Mouse (Mus musculus) myocyte (in vitro differentiated cells): ENCODE results near the gene Pgls. TPM values are rescaled to one million over a fixed set of nuclear protein-coding genes. Genes with fewer than 3 reads are reported as not detected.

Source experiments
- H3K27me3 ChIP-seq: one replicate; pipeline ENCODE4 v1.6.1; 2011; ENCODE audit not compliant: control insufficient read depth, insufficient read depth, insufficient read length
- H3K36me3 ChIP-seq: one replicate; pipeline ENCODE4 v1.6.1; 2011; ENCODE audit not compliant: control insufficient read depth, insufficient read depth
- H3K4me2 ChIP-seq: one replicate; pipeline ENCODE4 v1.6.1; 2011; ENCODE audit warnings: low read depth, control low read depth
- H3K4me3 ChIP-seq: one replicate; pipeline ENCODE4 v1.5.1; 2011; ENCODE audit warnings: mild to moderate bottlenecking, control low read depth, moderate library complexity
- H3K79me2 ChIP-seq: one replicate; pipeline ENCODE4 v1.6.1; 2011; ENCODE audit not compliant: control insufficient read depth, insufficient read depth
- H3ac ChIP-seq: one replicate; pipeline ENCODE4 v1.6.1; 2011; ENCODE audit not compliant: control insufficient read depth, insufficient read length
- CEBPB ChIP-seq: IDR thresholded peaks from 2 replicates; pipeline ENCODE4 v1.6.1; 2011; ENCODE audit warnings: mild to moderate bottlenecking, moderate library complexity; ENCODE audit not compliant: poor library complexity, insufficient read depth, severe bottlenecking
- E2F4 ChIP-seq: IDR thresholded peaks from one replicate; pipeline ENCODE4 v1.6.1; 2011; ENCODE audit warnings: mild to moderate bottlenecking, control low read depth, moderate library complexity; ENCODE audit not compliant: insufficient read depth
- MAX ChIP-seq: IDR thresholded peaks from one replicate; pipeline ENCODE4 v1.6.1; 2011; ENCODE audit warnings: low read depth, mild to moderate bottlenecking, control low read depth
- MYOD1 ChIP-seq, 3 experiments: IDR thresholded peaks; one replicate each; pipeline ENCODE4 v1.6.1; 2011; ENCODE audit warnings: control low read depth in 2 of 3, low read depth in 2 of 3, mild to moderate bottlenecking in 2 of 3, moderate library complexity in 1 of 3; ENCODE audit not compliant: insufficient read length in 2 of 3, control insufficient read depth in 1 of 3
- MYOG ChIP-seq, 3 experiments: IDR thresholded peaks; one replicate each; pipeline ENCODE4 v1.6.1; 2011; ENCODE audit warnings: control low read depth in 2 of 3, low read depth in 2 of 3, mild to moderate bottlenecking in 2 of 3; ENCODE audit not compliant: insufficient read length in 2 of 3, control insufficient read depth in 1 of 3, insufficient read depth in 1 of 3
- POLR2A ChIP-seq: IDR thresholded peaks from one replicate; pipeline ENCODE4 v1.6.1; 2011; ENCODE audit warnings: low read depth, mild to moderate bottlenecking, control low read depth, moderate library complexity; ENCODE audit not compliant: insufficient read length
- POLR2AphosphoS2 ChIP-seq: IDR thresholded peaks from one replicate; pipeline ENCODE4 v1.6.1; 2011; ENCODE audit warnings: low read depth, control low read depth; ENCODE audit not compliant: insufficient read length
- REST ChIP-seq: IDR thresholded peaks from one replicate; pipeline ENCODE4 v1.6.1; 2011; ENCODE audit warnings: mild to moderate bottlenecking, control low read depth, moderate library complexity; ENCODE audit not compliant: insufficient read depth, insufficient read length
- SRF ChIP-seq: IDR thresholded peaks from one replicate; pipeline ENCODE4 v1.6.1; 2011; ENCODE audit warnings: low read depth; ENCODE audit not compliant: control insufficient read depth, insufficient read length
- TCF12 ChIP-seq: IDR thresholded peaks from one replicate; pipeline ENCODE4 v1.6.1; 2011; ENCODE audit warnings: mild to moderate bottlenecking, control low read depth; ENCODE audit not compliant: poor library complexity, insufficient read depth, severe bottlenecking
- TCF3 ChIP-seq: IDR thresholded peaks from one replicate; pipeline ENCODE4 v1.6.1; 2011; ENCODE audit warnings: low read depth, control low read depth; ENCODE audit not compliant: insufficient read length
- USF1 ChIP-seq: IDR thresholded peaks from one replicate; pipeline ENCODE4 v1.6.1; 2011; ENCODE audit warnings: low read depth, mild to moderate bottlenecking, control low read depth, moderate library complexity
- polyA plus RNA-seq: library from polyadenylated mRNA; unstranded; fragments of >200 nt; fragmentation: generic; extraction: Trizol; gene quantifications from one replicate; pipeline ENCODE4 v1.2.1, GENCODE M21; 2012; ENCODE audit warnings: missing spikeins

Gene Pgls
- polyA plus RNA-seq, 1 experiment: 248 TPM

DNA sequence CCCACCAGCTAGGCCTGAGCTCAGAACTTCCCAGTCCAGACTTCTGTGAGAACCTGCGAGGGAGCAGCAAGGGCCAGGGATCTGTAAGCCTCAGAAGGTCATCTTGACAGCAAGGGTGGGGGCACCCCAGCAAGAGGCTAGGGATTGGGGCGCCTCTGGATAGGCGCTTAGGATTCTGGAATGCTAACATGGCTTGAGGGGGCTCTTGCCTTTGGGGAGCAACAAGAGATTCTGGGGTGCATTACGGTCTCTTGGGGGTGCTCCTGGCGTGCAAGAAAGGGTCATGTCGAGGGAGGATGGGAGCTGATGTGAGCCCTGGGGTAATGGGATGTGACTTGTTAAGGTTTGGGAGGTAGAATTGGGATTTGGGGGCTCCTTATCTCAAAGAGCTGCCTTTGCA, 23.0 kb upstream of the Pgls start:
- Histone ChIP-seq H3K36me3 (no peaks in the 10 kb centered on the region), H3K4me3 (peak overlapping the region; percentile 35), H3ac (no peak overlapping the region), H3K79me2 (no peaks in the 10 kb centered on the region), H3K27me3 (no peaks in the 10 kb centered on the region), H3K4me2 (peak overlapping the region; percentile 18)
- TF ChIP-seq TCF12: no peak
- no peak for TF ChIP-seq POLR2AphosphoS2
- no peak for TF ChIP-seq CEBPB
- TF ChIP-seq MAX: no peak
- no peak for TF ChIP-seq MYOD1 (IDR thresholded peaks at IDR 0.05; ENCODE audit: control insufficient read depth in 1 of 3, insufficient read length in 2 of 3, low read depth in 2 of 3)
- no peak for TF ChIP-seq MYOG (IDR thresholded peaks at IDR 0.05; ENCODE audit: control insufficient read depth in 1 of 3, insufficient read depth in 1 of 3, insufficient read length in 2 of 3, low read depth in 2 of 3)
- TF ChIP-seq REST: no peak
- no peak for TF ChIP-seq SRF
- no peak for TF ChIP-seq POLR2A
- no peak for TF ChIP-seq E2F4
- no peak for TF ChIP-seq TCF3
- TF ChIP-seq USF1: no peak

DNA sequence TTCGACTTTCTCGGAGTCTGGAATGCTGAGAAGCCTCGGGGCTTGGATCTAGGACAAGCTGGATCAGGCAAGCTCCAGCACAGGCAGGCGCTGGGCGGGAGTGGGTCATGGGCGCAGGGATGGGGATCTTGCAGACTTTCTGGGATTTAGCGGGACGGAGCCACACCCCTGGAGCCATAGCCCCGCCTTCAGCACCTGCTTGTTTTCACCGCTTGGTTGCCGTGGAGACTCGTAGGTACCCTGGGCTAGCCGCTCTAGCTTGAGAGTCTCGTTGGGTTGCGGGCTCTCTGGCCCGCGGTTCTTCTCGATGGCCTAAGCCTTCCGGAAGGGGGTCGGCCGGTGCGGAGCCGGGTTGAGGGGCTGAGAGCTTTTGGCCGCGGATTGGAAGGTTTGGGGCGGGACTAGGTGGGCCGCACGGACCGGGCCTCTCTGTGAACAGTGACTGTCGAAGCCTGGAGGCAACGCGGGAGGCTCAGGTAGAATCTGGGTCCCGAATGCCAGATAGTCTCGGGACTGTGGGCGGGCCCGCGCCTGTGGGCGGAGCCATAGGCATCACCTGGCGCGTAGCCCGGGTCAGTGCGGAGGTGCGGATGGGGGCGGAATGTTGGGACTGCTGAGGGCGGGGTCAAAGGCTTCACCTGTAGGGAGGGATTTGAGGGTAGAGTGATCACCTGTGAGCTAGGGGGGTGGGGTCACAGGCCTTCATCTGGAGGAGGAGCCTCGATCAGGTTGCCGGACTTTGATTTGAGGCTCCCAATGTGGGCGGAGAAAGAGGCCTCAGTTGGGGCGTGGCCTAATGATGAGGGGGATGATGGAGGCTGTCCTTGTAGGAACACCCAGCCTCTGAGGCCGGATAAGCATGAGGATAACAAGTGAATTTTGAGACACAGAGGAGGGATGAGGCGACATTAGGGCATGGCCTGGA, 22.3 kb upstream of the Pgls start:
- Histone ChIP-seq H3K4me2 (peak overlapping the region; percentile 90), H3K36me3 (no peaks in the 10 kb centered on the region), H3K4me3 (peak overlapping the region; percentile 35), H3ac (peak overlapping the region; percentile 36), H3K27me3 (no peaks in the 10 kb centered on the region), H3K79me2 (no peaks in the 10 kb centered on the region)
- TF ChIP-seq MAX (no peak), USF1 (no peak), SRF (no peak), MYOD1 (IDR thresholded peaks at IDR 0.05; ENCODE audit: control insufficient read depth in 1 of 3, insufficient read length in 2 of 3, low read depth in 2 of 3) (no peak), E2F4 (no peak), REST (no peak), MYOG (IDR thresholded peaks at IDR 0.05; ENCODE audit: control insufficient read depth in 1 of 3, insufficient read depth in 1 of 3, insufficient read length in 2 of 3, low read depth in 2 of 3) (no peak), POLR2A (no peak), POLR2AphosphoS2 (no peak), TCF3 (no peak), CEBPB (no peak), TCF12 (no peak)

- Histone ChIP-seq H3K79me2 (no peaks in the 10 kb centered on the region), H3K27me3 (no peaks in the 10 kb centered on the region), H3ac (peak overlapping the region; percentile 36), H3K36me3 (no peaks in the 10 kb centered on the region), H3K4me3 (peak overlapping the region; percentile 35), H3K4me2 (peak overlapping the region; percentile 90)
- TF ChIP-seq USF1: peak; percentile 74
- no peak for TF ChIP-seq MYOG (IDR thresholded peaks at IDR 0.05; ENCODE audit: control insufficient read depth in 1 of 3, insufficient read depth in 1 of 3, insufficient read length in 2 of 3, low read depth in 2 of 3)
- TF ChIP-seq POLR2A: peak; percentile 46
- TF ChIP-seq CEBPB: no peak
- no peak for TF ChIP-seq TCF12
- TF ChIP-seq TCF3: no peak
- TF ChIP-seq SRF: peak; percentile 20
- no peak for TF ChIP-seq MYOD1 (IDR thresholded peaks at IDR 0.05; ENCODE audit: control insufficient read depth in 1 of 3, insufficient read length in 2 of 3, low read depth in 2 of 3)
- no peak for TF ChIP-seq REST
Observed at GRCm38 (mm10) chr8:71570291-71570954, 21.6 kb upstream of the Pgls start.

DNA sequence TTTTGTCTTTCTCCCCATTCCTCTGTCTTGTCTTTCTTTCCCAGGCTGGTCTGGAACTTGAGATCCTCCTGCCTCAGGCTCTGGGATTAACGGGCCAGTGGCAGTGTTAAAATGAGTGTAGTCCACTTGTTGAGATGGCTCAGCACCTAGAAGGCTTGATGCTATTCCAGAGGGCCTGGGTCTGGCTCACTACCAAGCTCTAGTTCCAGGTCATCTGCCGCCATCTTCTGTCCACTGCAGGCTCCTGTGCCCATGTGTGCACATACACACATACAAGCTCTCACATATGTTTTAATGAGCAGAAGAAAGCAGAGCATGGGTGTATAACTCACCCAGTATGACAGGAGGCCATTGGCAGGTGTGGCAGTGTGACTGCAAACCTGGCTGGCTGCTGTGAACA, 19.9 kb upstream of the Pgls start:
- Histone ChIP-seq H3K79me2 (no peaks in the 10 kb centered on the region), H3ac (no peak overlapping the region), H3K4me2 (no peak overlapping the region), H3K36me3 (no peaks in the 10 kb centered on the region), H3K27me3 (no peaks in the 10 kb centered on the region), H3K4me3 (no peak overlapping the region)
- TF ChIP-seq CEBPB (no peak), MYOD1 (IDR thresholded peaks at IDR 0.05; ENCODE audit: control insufficient read depth in 1 of 3, insufficient read length in 2 of 3, low read depth in 2 of 3) (no peak), POLR2A (no peak), TCF12 (no peak), SRF (no peak)
